Mouse (Mus musculus): Measurements from ENCODE around the gene Klhl25. TPM values are rescaled to one million over a fixed set of nuclear protein-coding genes. Genes with fewer than 3 reads are reported as not detected.
A peak's percentile ranks its signal among the peaks of the same experiment; 100 is the strongest.
"Not testable (repeated sequence)": the region's sequence is repeated elsewhere in the genome, so short reads cannot be mapped to it uniquely, and the experiment has no call there.

Gene Klhl25
- polyA plus RNA-seq, 1 experiment from 2014 or later = 10.3 TPM

DNA sequence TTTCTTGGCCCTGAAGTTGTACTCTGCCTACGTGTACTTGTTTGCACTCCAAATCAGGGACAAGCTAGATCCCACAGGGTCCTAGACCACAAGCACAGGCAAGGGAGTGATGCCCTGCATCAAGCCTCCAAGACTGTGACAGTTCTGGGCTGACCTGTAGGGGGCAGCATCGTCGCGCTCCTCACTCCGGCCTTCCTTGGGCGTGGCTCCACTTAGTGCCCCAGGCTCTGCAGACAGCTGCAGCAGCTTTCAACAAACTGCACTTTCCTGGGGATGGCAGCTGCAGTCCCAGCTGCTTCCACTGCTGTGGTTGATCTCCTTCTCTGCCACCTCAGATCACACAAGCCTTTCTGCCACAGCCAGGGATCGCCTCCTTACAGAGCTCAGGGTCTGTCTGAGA lies 65.8 kb downstream of the Klhl25 start:
- Histone ChIP-seq H3K4me3 (ENCODE audit: low read depth, low read length) (no peak overlapping the region), H3K9me3 (replicated peaks; ENCODE audit: control insufficient read depth, low read length) (no peaks in the 10 kb centered on the region), H3K36me3 (ENCODE audit: control insufficient read depth, insufficient read depth, low read length) (no peaks in the 10 kb centered on the region), H3K4me2 (no peak overlapping the region), H3K27ac (ENCODE audit: low read depth, low read length) (no peak overlapping the region), H3K27me3 (ENCODE audit: control insufficient read depth, insufficient read depth, low read length) (no peaks in the 10 kb centered on the region), H3K4me1 (ENCODE audit: control insufficient read depth, insufficient read depth, low read length) (no peaks in the 10 kb centered on the region), H3K9ac (ENCODE audit: low read depth, low read length) (no peak overlapping the region)
- WGBS (ENCODE audit: insufficient replicate concordance) = 4% methylated on average over 7 of the region's 7 CpGs
- peak; percentile 68; the same call in 1 of the 2 replicates for ATAC-seq (replicated peaks; ENCODE audit: insufficient number of reproducible peaks, low FRiP score, low TSS enrichment)

DNA sequence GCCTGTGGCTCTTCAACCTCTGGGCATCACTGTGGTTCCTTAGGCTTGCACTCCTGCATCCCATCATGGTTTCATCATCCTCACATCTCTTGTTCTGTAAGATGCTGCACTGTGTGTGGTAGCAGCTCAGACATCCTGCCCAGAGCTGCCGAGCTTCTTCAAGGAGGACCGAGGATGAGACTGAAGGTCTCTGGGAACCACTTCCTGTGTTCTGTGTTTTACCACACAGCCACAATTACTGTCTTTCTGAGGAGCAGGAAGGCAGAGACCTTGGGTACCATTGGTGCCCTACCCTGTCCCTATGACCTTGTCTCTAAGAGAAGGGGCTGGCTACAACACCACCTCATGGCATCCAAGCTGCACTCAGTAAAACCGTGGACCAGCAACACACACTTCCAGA lies 67.4 kb downstream of the Klhl25 start:
- H3K27ac ChIP-seq (ENCODE audit: low read depth, low read length); H3K9me3 ChIP-seq (replicated peaks; ENCODE audit: control insufficient read depth, low read length); H3K27me3 ChIP-seq (ENCODE audit: control insufficient read depth, insufficient read depth, low read length); H3K4me1 ChIP-seq (ENCODE audit: control insufficient read depth, insufficient read depth, low read length); H3K9ac ChIP-seq (ENCODE audit: low read depth, low read length); H3K4me3 ChIP-seq (ENCODE audit: low read depth, low read length); H3K4me2 ChIP-seq; ATAC-seq (replicated peaks; ENCODE audit: insufficient number of reproducible peaks, low FRiP score, low TSS enrichment); H3K36me3 ChIP-seq (ENCODE audit: control insufficient read depth, insufficient read depth, low read length): not testable (repeated sequence)
- 78% methylated on average over 3 of the region's 3 CpGs for WGBS (ENCODE audit: insufficient replicate concordance)

DNA sequence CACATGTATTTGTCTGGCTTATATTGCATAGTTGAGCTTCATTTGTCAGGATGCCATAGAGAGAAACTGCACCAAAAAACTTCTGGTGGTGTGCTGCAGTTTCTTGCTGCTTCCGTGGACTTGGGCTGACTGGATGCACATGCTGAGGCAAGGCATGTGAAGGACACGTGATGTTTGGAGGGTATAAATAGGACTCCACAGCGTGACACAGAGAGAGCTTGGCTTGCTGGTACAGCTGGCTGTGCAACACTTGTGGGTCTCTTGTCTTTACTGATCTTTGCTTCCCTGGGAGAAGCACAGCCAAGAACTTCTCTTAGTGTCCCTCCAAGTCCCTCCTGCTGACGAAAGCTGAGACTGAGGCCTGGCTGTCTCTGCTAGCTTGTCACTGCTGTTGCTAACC lies 69.6 kb downstream of the Klhl25 start:
- H3K9ac ChIP-seq (ENCODE audit: low read depth, low read length) = no peak overlapping the region
- no peaks in the 10 kb centered on the region for H3K36me3 ChIP-seq (ENCODE audit: control insufficient read depth, insufficient read depth, low read length)
- H3K9me3 ChIP-seq (replicated peaks; ENCODE audit: control insufficient read depth, low read length) = no peaks in the 10 kb centered on the region
- no peak for ATAC-seq (replicated peaks; ENCODE audit: insufficient number of reproducible peaks, low FRiP score, low TSS enrichment)
- no peaks in the 10 kb centered on the region for H3K27me3 ChIP-seq (ENCODE audit: control insufficient read depth, insufficient read depth, low read length)
- no peak overlapping the region for H3K27ac ChIP-seq (ENCODE audit: low read depth, low read length)
- no peak overlapping the region for H3K4me2 ChIP-seq
- H3K4me1 ChIP-seq (ENCODE audit: control insufficient read depth, insufficient read depth, low read length) = no peaks in the 10 kb centered on the region
- 62% methylated on average over 4 of the region's 4 CpGs for WGBS (ENCODE audit: insufficient replicate concordance)
- no peak overlapping the region for H3K4me3 ChIP-seq (ENCODE audit: low read depth, low read length)

DNA sequence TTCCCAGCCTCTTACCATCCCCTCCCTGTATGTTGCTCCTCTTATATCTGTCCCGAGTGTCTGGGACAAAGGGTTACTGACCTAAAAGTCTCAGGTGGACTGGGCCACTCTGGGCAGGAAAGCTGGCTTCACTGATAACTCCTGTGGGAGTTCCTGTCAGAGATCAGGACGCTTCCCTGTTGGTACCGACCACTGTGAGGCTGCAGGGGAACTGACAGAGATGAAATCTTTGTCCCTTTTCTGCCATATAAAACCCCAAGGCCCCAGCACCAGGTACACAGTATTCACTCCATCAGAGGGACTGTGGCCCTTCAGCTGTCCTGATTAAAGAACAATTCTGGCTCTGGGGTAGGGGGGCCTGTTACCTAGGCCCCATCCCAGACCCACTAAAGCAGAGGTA lies 71.6 kb downstream of the Klhl25 start:
- H3K27me3 ChIP-seq (ENCODE audit: control insufficient read depth, insufficient read depth, low read length); H3K27ac ChIP-seq (ENCODE audit: low read depth, low read length); H3K4me3 ChIP-seq (ENCODE audit: low read depth, low read length); H3K9me3 ChIP-seq (replicated peaks; ENCODE audit: control insufficient read depth, low read length); H3K4me1 ChIP-seq (ENCODE audit: control insufficient read depth, insufficient read depth, low read length); H3K9ac ChIP-seq (ENCODE audit: low read depth, low read length); H3K36me3 ChIP-seq (ENCODE audit: control insufficient read depth, insufficient read depth, low read length); H3K4me2 ChIP-seq; ATAC-seq (replicated peaks; ENCODE audit: insufficient number of reproducible peaks, low FRiP score, low TSS enrichment): not testable (repeated sequence)
- 35% methylated on average over 3 of the region's 3 CpGs for WGBS (ENCODE audit: insufficient replicate concordance)

Measured in heart, embryonic 11.5 days (tissue).